Mouse (Mus musculus) heart, embryonic 16.5 days (tissue): ENCODE measurements around the gene Bcl7b. TPM values are rescaled to one million over a fixed set of nuclear protein-coding genes. Genes with fewer than 3 reads are reported as not detected.
"Not testable (repeated sequence)": the region's sequence is repeated elsewhere in the genome, so short reads cannot be mapped to it uniquely, and the experiment has no call there.

Experiments used
- ATAC-seq: fragments of 200-750 bp; cut with Nextera tagmentation; replicated peaks from 2 replicates; pipeline ENCODE4 v1.8.0; 2017; ENCODE audit warnings: moderate number of reproducible peaks; ENCODE audit not compliant: insufficient read depth, low FRiP score; ENCODE audit errors: extremely low read depth
- H3K27ac ChIP-seq: fragments of 300-500 bp; sonication (generic); 2 replicates; pipeline ENCODE4 v1.5.1; 2014; ENCODE audit warnings: mild to moderate bottlenecking, low read length, control low read depth, moderate library complexity
- H3K27me3 ChIP-seq: fragments of 300-500 bp; sonication (generic); 2 replicates; pipeline ENCODE4 v1.6.1; 2014; ENCODE audit warnings: low read length, mixed read lengths; ENCODE audit not compliant: control insufficient read depth, insufficient read depth
- H3K36me3 ChIP-seq: fragments of 300-500 bp; sonication (generic); 2 replicates; pipeline ENCODE4 v1.6.1; 2014; ENCODE audit not compliant: control insufficient read depth, insufficient read depth
- H3K4me1 ChIP-seq: fragments of 300-500 bp; sonication (generic); 2 replicates; pipeline ENCODE4 v1.6.1; 2014; ENCODE audit warnings: low read length, mixed read lengths; ENCODE audit not compliant: control insufficient read depth, insufficient read depth
- H3K4me2 ChIP-seq: fragments of 300-500 bp; sonication (generic); 2 replicates; pipeline ENCODE4 v1.6.1; 2014; ENCODE audit warnings: low read depth, mild to moderate bottlenecking, control low read depth, low read length
- H3K4me3 ChIP-seq: fragments of 300-500 bp; sonication (generic); 2 replicates; pipeline ENCODE4 v1.5.1; 2014; ENCODE audit warnings: mild to moderate bottlenecking, control low read depth, low read length
- H3K9ac ChIP-seq: fragments of 300-500 bp; sonication (generic); 2 replicates; pipeline ENCODE4 v1.6.1; 2014; ENCODE audit warnings: low read length, control low read depth
- H3K9me3 ChIP-seq: fragments of 300-500 bp; sonication (generic); replicated peaks from 2 replicates; pipeline ENCODE4 v1.6.1; 2016; ENCODE audit warnings: low read length; ENCODE audit not compliant: control insufficient read depth
- WGBS: fragments of 180-500 bp; shearing (Covaris S2); extraction: QIAGEN DNeasy Blood & Tissue Kit; methylation state at CpG from one replicate; pipeline ENCODE4 v1.1.7; 2014; 5-methylcytosine and 5-hydroxymethylcytosine counted together
- microRNA-seq: library from miRNA; unstranded; fragments of <30 nt; microRNA quantifications from one replicate; pipeline ENCODE4, GENCODE M21; 2017
- polyA plus RNA-seq: library from polyadenylated mRNA; unstranded; fragments of >200 nt; fragmentation: Nextera tagmentation; extraction: Ambion mirVana; gene quantifications from 2 replicates; pipeline ENCODE4 v1.2.1, GENCODE M21; 2015

Bcl7b gene
- polyA plus RNA-seq, 1 experiment from 2014 or later = 47.7 TPM

DNA sequence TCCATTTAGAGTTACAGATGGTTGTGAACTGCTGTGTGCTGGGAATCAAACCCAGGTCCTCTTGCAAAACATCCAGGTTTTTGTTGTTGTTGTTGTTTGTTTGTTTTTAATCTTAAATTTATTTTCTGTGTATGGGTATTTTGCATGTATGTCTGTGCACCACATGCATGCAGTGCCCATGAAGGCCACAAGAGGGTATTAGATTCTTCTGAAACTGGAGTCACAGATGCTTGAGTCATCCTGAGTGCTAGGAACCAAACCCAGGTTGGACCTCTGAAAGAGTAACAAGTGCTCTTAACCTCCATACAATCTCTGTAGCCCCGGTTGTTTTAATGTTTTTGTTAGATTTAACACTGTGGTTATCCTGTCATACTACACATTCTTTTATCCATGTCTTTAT lies 40.1 kb downstream of the Bcl7b start:
- no peak for ATAC-seq
- H3K4me3 ChIP-seq = no peak overlapping the region
- no peaks in the 10 kb centered on the region for H3K27me3 ChIP-seq
- H3K36me3 ChIP-seq = peaks cover 62% of the 10 kb centered on the region
- H3K9me3 ChIP-seq = no peaks in the 10 kb centered on the region
- 87% methylated on average over 1 of the region's 1 CpGs for WGBS
- H3K4me1 ChIP-seq = no peaks in the 10 kb centered on the region
- no peak overlapping the region for H3K27ac ChIP-seq
- H3K9ac ChIP-seq = no peak overlapping the region
- H3K4me2 ChIP-seq = no peak overlapping the region

DNA sequence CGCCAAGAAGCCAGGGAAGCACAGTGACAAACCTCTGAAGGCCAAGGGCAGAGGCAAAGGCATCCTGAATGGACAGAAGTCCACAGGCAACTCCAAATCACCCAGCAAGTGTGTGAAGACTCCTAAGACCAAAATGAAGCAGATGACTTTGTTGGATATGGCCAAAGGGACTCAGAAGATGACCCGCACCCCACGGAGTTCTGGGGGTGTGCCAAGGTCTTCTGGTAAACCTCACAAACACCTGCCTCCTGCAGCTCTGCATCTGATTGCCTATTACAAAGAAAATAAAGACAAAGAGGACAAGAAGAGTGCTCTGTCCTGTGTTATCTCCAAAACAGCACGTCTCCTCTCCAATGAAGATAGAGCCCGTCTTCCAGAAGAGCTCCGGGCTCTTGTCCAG lies 48.8 kb downstream of the Bcl7b start:
- H3K27me3 ChIP-seq = no peaks in the 10 kb centered on the region
- H3K4me2 ChIP-seq = no peak overlapping the region
- H3K4me1 ChIP-seq = no peaks in the 10 kb centered on the region
- H3K4me3 ChIP-seq = no peak overlapping the region
- H3K36me3 ChIP-seq = peaks cover 69% of the 10 kb centered on the region
- H3K9ac ChIP-seq = no peak overlapping the region
- WGBS = 60% methylated on average over 6 of the region's 6 CpGs
- H3K27ac ChIP-seq = no peak overlapping the region
- no peak for ATAC-seq
- no peaks in the 10 kb centered on the region for H3K9me3 ChIP-seq

DNA sequence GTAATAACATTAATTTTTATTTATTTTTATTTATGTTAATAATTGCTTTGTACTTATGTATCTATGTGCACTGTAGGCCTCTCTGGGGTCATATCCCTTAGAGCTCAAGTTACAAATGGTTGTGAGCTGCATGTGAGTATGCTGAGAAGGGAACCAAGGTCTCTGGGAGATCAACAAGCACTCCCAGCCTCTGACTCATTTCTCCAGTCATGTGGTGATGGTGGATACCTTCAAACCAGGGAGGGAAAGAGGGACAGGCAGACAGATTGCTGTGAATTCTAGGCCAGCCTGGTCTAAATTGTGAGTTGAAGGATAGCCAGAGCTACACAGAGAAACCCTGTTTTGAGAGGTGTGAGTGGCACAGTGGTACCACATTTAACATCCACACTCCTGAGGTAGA lies 52.9 kb downstream of the Bcl7b start:
- Histone ChIP-seq H3K9ac (no peak overlapping the region), H3K36me3 (peaks cover 70% of the 10 kb centered on the region), H3K4me2 (no peak overlapping the region), H3K4me1 (no peaks in the 10 kb centered on the region), H3K27me3 (no peaks in the 10 kb centered on the region), H3K27ac (no peak overlapping the region), H3K4me3 (no peak overlapping the region), H3K9me3 (no peaks in the 10 kb centered on the region)
- no peak for ATAC-seq

DNA sequence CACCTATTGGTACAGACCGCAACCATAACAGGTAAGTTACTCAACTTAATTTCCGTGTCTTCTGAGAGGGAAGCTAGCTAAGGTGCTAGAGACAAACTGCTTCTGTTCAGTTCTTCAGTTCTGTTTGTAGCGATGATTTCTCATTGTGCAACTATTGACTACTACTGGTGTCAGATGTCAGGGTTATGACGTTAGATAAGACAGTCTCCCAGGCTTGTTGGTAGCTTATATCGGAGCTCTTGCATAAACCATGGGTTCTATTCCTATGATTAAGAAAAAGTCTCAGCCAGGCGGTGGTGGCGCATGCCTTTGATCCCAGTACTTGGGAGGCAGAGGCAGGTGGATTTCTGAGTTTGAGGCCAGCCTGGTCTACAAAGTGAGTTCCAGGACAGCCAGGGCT lies 54.0 kb downstream of the Bcl7b start:
- H3K27me3 ChIP-seq = no peaks in the 10 kb centered on the region
- no peak overlapping the region for H3K27ac ChIP-seq
- WGBS = 94% methylated on average over 7 of the region's 7 CpGs
- no peaks in the 10 kb centered on the region for H3K4me1 ChIP-seq
- no peak for ATAC-seq
- peaks cover 70% of the 10 kb centered on the region for H3K36me3 ChIP-seq
- H3K4me3 ChIP-seq = no peak overlapping the region
- no peaks in the 10 kb centered on the region for H3K9me3 ChIP-seq
- H3K9ac ChIP-seq = no peak overlapping the region
- no peak overlapping the region for H3K4me2 ChIP-seq

GRCm38 (mm10) chr5:135224169-135224568 lies 56.1 kb downstream of the Bcl7b start:
- Histone ChIP-seq H3K9ac (no peak overlapping the region), H3K4me3 (no peak overlapping the region), H3K27me3 (no peaks in the 10 kb centered on the region), H3K27ac (no peak overlapping the region), H3K4me1 (no peaks in the 10 kb centered on the region), H3K9me3 (no peaks in the 10 kb centered on the region), H3K4me2 (no peak overlapping the region), H3K36me3 (peaks cover 64% of the 10 kb centered on the region)
- no peak for ATAC-seq
- WGBS = 94% methylated on average over 3 of the region's 3 CpGs

- H3K27me3 ChIP-seq = not testable (repeated sequence)
Observed at GRCm38 (mm10) chr5:135225879-135226278, 57.8 kb downstream of the Bcl7b start.

DNA sequence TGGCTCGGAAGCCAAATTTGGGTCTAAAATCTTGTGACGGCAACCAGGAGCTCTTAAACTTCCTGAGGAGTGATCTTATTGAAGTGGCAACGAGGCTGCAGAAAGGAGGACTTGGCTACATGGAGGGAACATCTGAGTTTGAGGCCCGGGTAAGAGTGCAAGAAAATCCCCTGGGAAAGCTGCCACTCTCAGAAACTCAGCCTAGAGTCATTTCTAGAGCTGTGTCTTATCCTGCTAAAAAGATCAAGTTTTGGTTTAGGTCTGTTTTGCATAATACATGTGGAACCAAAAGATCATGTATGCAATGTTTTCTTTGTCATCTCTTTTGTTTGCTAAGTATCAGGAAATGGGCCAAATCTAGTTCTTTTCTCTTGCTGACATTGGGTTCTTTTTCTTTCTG lies 62.1 kb downstream of the Bcl7b start:
- WGBS = 73% methylated on average over 4 of the region's 4 CpGs
- no peak overlapping the region for H3K27ac ChIP-seq
- H3K9me3 ChIP-seq = no peaks in the 10 kb centered on the region
- no peak overlapping the region for H3K9ac ChIP-seq
- H3K4me3 ChIP-seq = no peak overlapping the region
- no peaks in the 10 kb centered on the region for H3K4me1 ChIP-seq
- H3K4me2 ChIP-seq = no peak overlapping the region
- no peaks in the 10 kb centered on the region for H3K27me3 ChIP-seq
- peaks cover 65% of the 10 kb centered on the region for H3K36me3 ChIP-seq
- no peak for ATAC-seq

More at GRCm38 (mm10) chr5:135225879-135226278, 57.8 kb downstream of the Bcl7b start:
- H3K36me3 ChIP-seq = peaks cover 69% of the 10 kb centered on the region
- not testable (repeated sequence) for H3K4me2 ChIP-seq, H3K27ac ChIP-seq, ATAC-seq, H3K9ac ChIP-seq, H3K9me3 ChIP-seq, H3K4me3 ChIP-seq, H3K4me1 ChIP-seq
- 92% methylated on average over 4 of the region's 4 CpGs for WGBS

Small RNA genes within 50 kb of the gene (microRNA-seq; reads per million reads assigned to microRNA genes)
- gene Gm25315 = not detected

Other genes starting within 250 kb of the Bcl7b start
- gene Mettl27, start 235.9 kb upstream of the Bcl7b start, polyA plus RNA-seq = 9.1 and 10.5 TPM in 2 replicates
- 3.1 TPM in 2 replicates for gene Cldn4, start 221.3 kb upstream of the Bcl7b start, polyA plus RNA-seq
- gene Cldn3, start 182.1 kb upstream of the Bcl7b start, polyA plus RNA-seq = 8.0 and 32.8 TPM in 2 replicates
- gene Abhd11, start 159.1 kb upstream of the Bcl7b start, polyA plus RNA-seq = 74.5 and 78.6 TPM in 2 replicates
- gene Stx1a, start 144.8 kb upstream of the Bcl7b start, polyA plus RNA-seq = 6.0 and 7.4 TPM in 2 replicates
- 28.8 and 30.9 TPM in 2 replicates for gene Dnajc30, start 104.1 kb upstream of the Bcl7b start, polyA plus RNA-seq
- 59.7 and 70.4 TPM in 2 replicates for gene Bud23, start 103.3 kb upstream of the Bcl7b start, polyA plus RNA-seq
- gene Vps37d, start 90.0 kb upstream of the Bcl7b start, polyA plus RNA-seq = 1.8 and 2.4 TPM in 2 replicates
- 2.2 and 2.4 TPM in 2 replicates for gene Mlxipl, start 78.4 kb upstream of the Bcl7b start, polyA plus RNA-seq
- gene Tbl2, start 18.6 kb upstream of the Bcl7b start, polyA plus RNA-seq = 18.9 and 20.3 TPM in 2 replicates
- 21.1 and 22.9 TPM in 2 replicates for gene Baz1b, start 19.0 kb downstream of the Bcl7b start, polyA plus RNA-seq
- gene Fzd9, start 82.9 kb downstream of the Bcl7b start, polyA plus RNA-seq = 4.3 and 5.2 TPM in 2 replicates
- gene Fkbp6, start 181.8 kb downstream of the Bcl7b start, polyA plus RNA-seq = 0.11 TPM in 1 of 2 replicates, not detected in the other
- not detected in 2 replicates for gene Trim50, start 185.0 kb downstream of the Bcl7b start, polyA plus RNA-seq
- gene Nsun5, start 201.7 kb downstream of the Bcl7b start, polyA plus RNA-seq = 21.2 and 23.3 TPM in 2 replicates
- gene Pom121, start 226.3 kb downstream of the Bcl7b start, polyA plus RNA-seq = 7.4 and 7.6 TPM in 2 replicates